ENCODE assay signal across 19 mouse cellular contexts in the genomic region with DNA sequence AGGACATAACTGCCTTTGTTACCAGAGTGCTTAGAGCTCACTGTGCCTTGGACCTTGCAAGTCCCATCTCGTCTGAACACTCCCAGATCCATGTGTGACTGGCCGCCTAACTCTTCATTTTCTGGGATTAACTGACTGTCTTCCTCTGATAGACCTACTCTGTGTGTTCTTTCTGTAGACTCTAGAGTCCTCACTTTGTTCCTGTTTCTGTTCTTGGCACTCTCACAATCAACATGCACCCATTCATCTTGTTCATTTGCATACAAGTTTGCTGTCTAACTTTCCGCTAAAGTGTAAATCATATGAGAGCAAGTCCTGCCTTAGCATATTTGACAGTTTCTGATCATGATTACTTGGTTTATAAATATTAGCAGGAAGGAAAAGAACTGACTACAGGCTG.
"Had no signal": no experiment of that assay in that cellular context is flagged by ENCODE, and none has a peak within 500 bp of the region (broad histone marks: within the 10 kb centered on the region; RNA-seq: fewer than 3 reads in every experiment).

No protein-coding gene starts in this region.

- H3K36me3 ChIP-seq: lung, embryonic 15.5 days; midbrain, embryonic 10.5 days; midbrain, embryonic 12.5 days; neural tube, embryonic 13.5 days; neural tube, embryonic 15.5 days had no signal

- H3K4me3 ChIP-seq: lung, embryonic 15.5 days; megakaryocyte, embryonic 14.5 days; midbrain, embryonic 10.5 days; midbrain, embryonic 12.5 days; myocyte; neural tube, embryonic 13.5 days; neural tube, embryonic 15.5 days had no signal

- H3K27me3 ChIP-seq: lung, embryonic 15.5 days; megakaryocyte, embryonic 14.5 days; midbrain, embryonic 12.5 days; neural tube, embryonic 13.5 days; neural tube, embryonic 15.5 days had no signal

- DNase-seq: liver, postnatal 0 days; lung, adult 2 months; lung, postnatal 14 days; lung, postnatal 36 days; midbrain, embryonic 14.5 days; right cerebral cortex, postnatal 14 days; thymus, adult 18-20 months; thymus, postnatal 14 days; thymus, postnatal 36 days had no signal

- H3K4me2 ChIP-seq: lung, embryonic 15.5 days; midbrain, embryonic 12.5 days; neural tube, embryonic 13.5 days; neural tube, embryonic 15.5 days had no signal

- ATAC-seq: liver, postnatal 0 days; lung, postnatal 0 days; midbrain, embryonic 16.5 days had no signal

- H3K27ac ChIP-seq: lung, embryonic 15.5 days; macrophage; midbrain, embryonic 10.5 days; midbrain, embryonic 12.5 days; neural tube, embryonic 13.5 days; neural tube, embryonic 15.5 days had no signal

- H3K9me3 ChIP-seq: lung, embryonic 15.5 days; megakaryocyte, embryonic 14.5 days; midbrain, embryonic 10.5 days; midbrain, embryonic 12.5 days; neural tube, embryonic 13.5 days; neural tube, embryonic 15.5 days had no signal

- H3K9ac ChIP-seq: liver, postnatal 0 days; lung, embryonic 15.5 days; midbrain, embryonic 12.5 days; neural tube, embryonic 13.5 days; neural tube, embryonic 15.5 days had no signal

- H3K4me1 ChIP-seq: lung, embryonic 15.5 days; megakaryocyte, embryonic 14.5 days had no signal
